Mouse (Mus musculus) spleen, adult 2 months (tissue): ENCODE data around the gene Prr7. TPM values are rescaled to one million over a fixed set of nuclear protein-coding genes. Genes with fewer than 3 reads are reported as not detected.

Experiments used
- DNase-seq, 2 experiments: peaks; one replicate each; pipeline versions ENCODE4 v3.0.0 to v3.0.0-alpha.2; 2012 to 2021; ENCODE audit warnings: low spot score in 2 of 2, low read depth in 1 of 2
- H3K27ac ChIP-seq: fragments of 200-500 bp; 2 replicates; pipeline ENCODE4 v1.5.1; 2012; ENCODE audit warnings: low read length, inconsistent platforms; ENCODE audit not compliant: insufficient read depth
- H3K27me3 ChIP-seq: fragments of 200-500 bp; 2 replicates; pipeline ENCODE4 v1.6.1; 2012; ENCODE audit warnings: mild to moderate bottlenecking, moderate library complexity, low read length, inconsistent platforms; ENCODE audit not compliant: control insufficient read depth, insufficient read depth
- H3K36me3 ChIP-seq: fragments of 200-500 bp; 2 replicates; pipeline ENCODE4 v1.6.1; 2012; ENCODE audit warnings: mild to moderate bottlenecking, low read length, inconsistent platforms; ENCODE audit not compliant: control insufficient read depth, insufficient read depth
- H3K4me1 ChIP-seq: fragments of 200-500 bp; 2 replicates; pipeline ENCODE4 v1.6.1; 2011; ENCODE audit warnings: inconsistent platforms; ENCODE audit not compliant: control insufficient read depth, insufficient read depth, insufficient read length
- H3K4me3 ChIP-seq: fragments of 200-500 bp; 2 replicates; pipeline ENCODE4 v1.5.1; 2011; ENCODE audit warnings: mild to moderate bottlenecking, inconsistent platforms; ENCODE audit not compliant: insufficient read depth, insufficient read length; ENCODE audit errors: extremely low read depth
- CTCF ChIP-seq: fragments of 200-500 bp; IDR thresholded peaks from 2 replicates; pipeline ENCODE4 v1.5.1; 2011; ENCODE audit warnings: mild to moderate bottlenecking, inconsistent platforms; ENCODE audit not compliant: insufficient read depth, insufficient read length, insufficient replicate concordance; ENCODE audit errors: extremely low read depth
- POLR2A ChIP-seq: fragments of 200-500 bp; IDR thresholded peaks from 2 replicates; pipeline ENCODE4 v1.6.1; 2011; ENCODE audit warnings: low read depth, low read length, inconsistent platforms
- WGBS: fragments of 180-500 bp; shearing (Covaris S2); methylation state at CpG from one replicate; pipeline ENCODE4 v1.1.7; 2018; 5-methylcytosine and 5-hydroxymethylcytosine counted together
- polyA plus RNA-seq: library from polyadenylated mRNA; depleted of rRNA; stranded (reverse); fragments of >200 nt; gene quantifications from 2 replicates; pipeline ENCODE4 v1.2.3, GENCODE M21; 2012

The Prr7 gene
- polyA plus RNA-seq, 1 experiment: 16.2 TPM

DNA sequence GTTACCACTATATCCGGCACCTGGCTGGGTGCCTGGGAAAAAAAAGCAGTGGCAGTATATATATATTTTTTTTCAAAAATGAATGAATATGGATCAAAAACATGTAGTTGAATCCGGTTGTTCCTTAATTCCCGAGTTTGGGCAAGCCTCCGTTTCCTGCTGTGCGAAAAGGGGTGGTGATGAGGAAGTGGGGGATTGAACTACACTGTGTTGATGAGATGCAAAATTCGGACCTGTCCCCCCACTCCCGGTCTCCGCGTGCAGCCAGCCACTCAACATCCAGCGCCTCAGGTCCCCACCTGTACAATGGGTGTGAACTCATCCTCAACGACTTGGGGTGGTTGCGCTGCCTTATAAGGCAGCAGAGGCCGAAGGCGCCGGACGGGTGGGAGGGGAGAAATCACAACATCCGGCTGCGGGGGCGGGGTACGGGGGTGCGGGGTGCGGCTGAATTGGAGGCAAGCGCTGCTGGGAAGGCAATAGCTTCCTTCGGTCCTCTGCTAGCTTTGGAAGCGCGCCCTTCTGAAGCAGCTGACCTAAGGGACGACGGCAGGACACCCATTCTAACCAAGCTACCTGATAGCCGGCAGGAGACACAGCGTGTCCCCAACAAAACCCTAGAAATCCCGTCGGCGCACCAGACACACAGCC, 19.7 kb upstream of the Prr7 start:
- under 1% methylated on average over 33 of the region's 33 CpGs for WGBS
- peak; percentile 76 to 90 for DNase-seq
- TF ChIP-seq POLR2A (peak; percentile 31), CTCF (no peak)
- Histone ChIP-seq H3K27ac (peak overlapping the region; percentile 99), H3K4me3 (peak overlapping the region; percentile 82), H3K27me3 (no peaks in the 10 kb centered on the region), H3K36me3 (no peaks in the 10 kb centered on the region), H3K4me1 (peaks cover 38% of the 10 kb centered on the region; the same call in 1 of the 2 replicates)

GRCm38 (mm10) chr13:55444937-55445315, 19.1 kb upstream of the Prr7 start, which contains the start of gene Grk6:
Gene Grk6 (plus strand): TSS chr13:55445072.
- peak within 1 kb of the TSS; percentile 99 for H3K27ac ChIP-seq
- no peaks in the 10 kb centered on the region for H3K27me3 ChIP-seq
- H3K4me1 ChIP-seq: peaks cover 42% of the 10 kb centered on the region; the same call in 1 of the 2 replicates
- no peaks in the 10 kb centered on the region for H3K36me3 ChIP-seq
- under 1% methylated on average over 35 of the region's 35 CpGs for WGBS
- DNase-seq: peak; percentile 99
- peak within 1 kb of the TSS; percentile 82 for H3K4me3 ChIP-seq
- TF ChIP-seq CTCF (no peak), POLR2A (no peak)

- H3K27me3 ChIP-seq: no peaks in the 10 kb centered on the region
- peaks cover 48% of the 10 kb centered on the region; the same call in 1 of the 2 replicates for H3K4me1 ChIP-seq
- peaks cover 5% of the 10 kb centered on the region for H3K36me3 ChIP-seq
- H3K4me3 ChIP-seq: peak overlapping the region; percentile 81
- DNase-seq: no peak
- peak overlapping the region; percentile 98 for H3K27ac ChIP-seq
- under 1% methylated on average over 61 of the region's 66 CpGs for WGBS
- TF ChIP-seq CTCF (no peak), POLR2A (no peak)
Measured at GRCm38 (mm10) chr13:55445361-55446091, 18.5 kb upstream of the Prr7 start.

DNA sequence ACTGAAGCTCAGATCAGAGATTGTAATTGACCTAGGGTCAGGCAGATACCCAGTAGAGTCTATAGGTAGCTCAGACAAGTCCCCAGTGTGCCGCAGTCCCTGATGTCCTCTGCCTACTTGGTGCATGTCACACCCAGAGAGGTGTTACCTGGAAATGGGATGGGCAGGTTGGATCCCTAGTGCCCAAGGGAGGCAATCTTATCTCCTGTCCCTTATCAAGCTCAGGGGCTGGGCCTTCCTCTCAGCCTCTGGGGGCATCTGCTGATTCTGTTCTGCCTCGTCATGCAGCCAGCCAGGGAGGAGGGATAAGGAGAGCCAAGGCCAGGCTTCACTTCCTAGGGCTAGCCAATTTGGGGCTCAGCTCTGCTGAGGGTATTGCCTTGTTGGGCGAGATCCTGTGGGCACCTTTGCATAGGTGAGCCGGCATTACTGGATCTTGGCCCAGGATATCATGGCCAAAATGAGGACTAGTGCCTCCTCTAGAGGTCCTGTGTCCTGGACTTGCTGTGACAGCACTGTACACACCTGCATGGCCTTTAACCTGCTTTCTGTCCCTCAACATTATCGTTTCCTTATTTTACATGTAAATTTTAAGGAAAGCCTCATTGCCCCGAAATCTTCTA, 17.5 kb upstream of the Prr7 start:
- Histone ChIP-seq H3K4me3 (peak overlapping the region; percentile 81), H3K36me3 (peaks cover 16% of the 10 kb centered on the region), H3K27ac (peak overlapping the region; percentile 98), H3K4me1 (peaks cover 49% of the 10 kb centered on the region; the same call in 1 of the 2 replicates), H3K27me3 (no peaks in the 10 kb centered on the region)
- TF ChIP-seq CTCF: no peak
- no peak for TF ChIP-seq POLR2A
- no peak for DNase-seq
- 31% methylated on average over 6 of the region's 6 CpGs for WGBS

GRCm38 (mm10) chr13:55447543-55447943, 16.5 kb upstream of the Prr7 start:
- no peak for TF ChIP-seq CTCF
- TF ChIP-seq POLR2A: peak; percentile 20; the same call in 1 of the 2 replicates
- Histone ChIP-seq H3K27me3 (no peaks in the 10 kb centered on the region), H3K27ac (peak overlapping the region; percentile 98), H3K4me1 (peaks cover 43% of the 10 kb centered on the region; the same call in 1 of the 2 replicates), H3K4me3 (peak overlapping the region; percentile 81), H3K36me3 (peaks cover 25% of the 10 kb centered on the region)
- WGBS: 2% methylated on average over 3 of the region's 3 CpGs
- DNase-seq: peak in 1 of 2 experiments; percentile 70

- Histone ChIP-seq H3K27me3 (no peaks in the 10 kb centered on the region), H3K36me3 (peaks cover 31% of the 10 kb centered on the region), H3K4me3 (peak overlapping the region; percentile 81; the same call in 1 of the 2 replicates), H3K27ac (peak overlapping the region; percentile 88), H3K4me1 (peaks cover 39% of the 10 kb centered on the region; the same call in 1 of the 2 replicates)
- DNase-seq: no peak
- no peak for TF ChIP-seq POLR2A
- WGBS: 51% methylated on average over 5 of the region's 5 CpGs
Measured at GRCm38 (mm10) chr13:55448131-55448530, 15.9 kb upstream of the Prr7 start.
